Mouse (Mus musculus) duodenum, adult 2 months (tissue): ENCODE measurements around the gene Klhl7. TPM values are rescaled to one million over a fixed set of nuclear protein-coding genes. Genes with fewer than 3 reads are reported as not detected.

Source experiments
- polyA plus RNA-seq: library from polyadenylated mRNA; depleted of rRNA; stranded (reverse); fragments of >200 nt; gene quantifications from 2 replicates; pipeline ENCODE4 v1.2.3, GENCODE M21; 2012; ENCODE audit warnings: low replicate concordance; rRNA removed

The Klhl7 gene
- polyA plus RNA-seq: 0.11 and 0.20 TPM in 2 replicates

DNA sequence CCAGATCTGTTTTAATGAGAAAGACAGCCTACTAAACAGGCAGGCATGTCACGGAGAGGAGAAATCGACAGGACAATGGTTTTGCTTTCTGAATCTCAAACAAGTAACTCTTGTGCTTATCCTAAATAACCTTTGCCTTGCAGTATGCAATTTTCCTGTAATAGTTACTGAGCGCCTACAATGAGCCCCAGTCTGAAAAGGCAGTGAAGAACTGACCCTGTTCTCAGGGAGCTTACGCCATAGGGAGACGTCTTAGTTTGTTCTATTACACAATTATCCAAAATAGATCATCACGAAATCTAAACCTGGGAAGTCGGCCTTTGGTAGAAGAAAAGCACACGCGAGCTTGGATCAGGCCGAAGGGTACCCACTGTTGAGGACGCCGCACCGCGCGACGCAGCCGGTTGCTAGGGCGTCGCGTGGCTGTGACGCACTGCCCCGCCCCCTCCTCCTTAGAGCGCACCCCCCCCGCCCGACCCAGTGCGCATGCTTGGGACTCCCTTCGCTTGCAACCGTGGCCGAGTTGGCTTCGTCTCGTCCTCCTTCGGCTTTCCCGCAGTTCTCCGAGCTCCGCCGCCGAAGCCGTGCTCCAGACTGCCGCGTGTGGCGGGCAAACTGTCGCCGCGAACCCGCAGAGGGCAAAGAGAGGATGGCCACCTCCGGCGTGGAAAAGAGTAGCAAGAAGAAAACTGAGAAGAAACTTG lies at the start of gene Klhl7:
TSS of gene Klhl7 (plus strand) at position 500 of the 704 bp plus-strand sequence.

DNA sequence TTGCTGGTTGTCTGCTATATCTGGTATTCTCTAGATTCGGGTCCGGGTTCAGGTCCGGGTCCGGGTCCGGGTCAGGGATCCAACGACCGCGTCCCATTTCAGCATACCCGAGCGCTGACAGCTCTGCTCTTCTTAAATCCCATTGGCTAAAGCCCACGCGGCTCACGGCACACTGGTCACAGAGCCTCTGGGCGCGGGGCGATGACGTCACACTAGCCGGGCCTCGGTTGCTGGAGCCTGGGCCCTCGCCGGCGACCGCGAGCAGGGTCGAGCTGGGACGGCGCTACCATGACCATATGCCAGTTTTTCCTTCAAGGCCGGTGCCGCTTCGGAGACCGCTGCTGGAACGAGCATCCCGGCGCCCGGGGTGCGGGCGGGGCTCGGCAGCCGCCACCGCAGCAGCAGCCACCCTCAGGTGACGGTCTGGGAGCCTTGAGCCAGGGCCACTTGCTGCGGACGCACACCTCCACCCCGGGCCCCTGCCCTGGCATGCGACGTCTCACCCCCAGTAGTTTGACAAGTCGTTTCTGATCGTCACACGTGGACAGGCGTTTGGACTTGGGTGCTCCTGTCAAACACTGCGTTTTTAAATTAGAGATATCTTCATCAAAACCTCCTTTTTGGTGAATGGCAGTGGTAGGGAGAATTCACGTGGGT lies 64.5 kb downstream of the Klhl7 start, which contains the start of gene Nupl2:
TSS of gene Nupl2 (plus strand) at position 175 of the 657 bp plus-strand sequence.

Other genes starting within 250 kb of the Klhl7 start
- 0.75 and 1.2 TPM in 2 replicates for gene Fam126a, start 69.9 kb upstream of the Klhl7 start, polyA plus RNA-seq
- 2.7 and 4.4 TPM in 2 replicates for gene Nupl2, start 64.4 kb downstream of the Klhl7 start, polyA plus RNA-seq